Mouse (Mus musculus): ENCODE data around the gene Mcm8.

- no peak for TF ChIP-seq TAL1 (IDR thresholded peaks at IDR 0.05; ENCODE audit: low read length)
- TF ChIP-seq GATA1 (IDR thresholded peaks at IDR 0.05; ENCODE audit: low read length), result no peak
These were observed 61.0 kb downstream of the Mcm8 start for GRCm38 (mm10) chr2:132876991-132877390.
